Mouse (Mus musculus): ENCODE measurements at regions not wholly inside any gene's neighbourhood (a gene's known extent, or its start where the extent isn't known, plus 50 kb on each side); places are given as distances from the start of the nearest gene placed in this dataset.

GRCm38 (mm10) chr5:106089332-106089731 lies 213.0 kb downstream of the Zfp326 start:
- H3K4me1 ChIP-seq: no peaks in the 10 kb centered on the region
- H3K36me3 ChIP-seq: no peaks in the 10 kb centered on the region
- H3K27me3 ChIP-seq: no peaks in the 10 kb centered on the region
- 75% methylated on average over 7 of the region's 7 CpGs for WGBS
- H3K27ac ChIP-seq: no peak overlapping the region
- no peak overlapping the region for H3K4me3 ChIP-seq
- H3K9me3 ChIP-seq: no peaks in the 10 kb centered on the region
- no peak overlapping the region for H3K4me2 ChIP-seq
- ATAC-seq (ENCODE audit: borderline replicate concordance, extremely low read depth, low FRiP score, low TSS enrichment): no peak
- H3K9ac ChIP-seq: no peak overlapping the region

- Histone ChIP-seq H3K9me3 (no peaks in the 10 kb centered on the region), H3K4me2 (no peak overlapping the region), H3K27ac (no peak overlapping the region), H3K9ac (no peak overlapping the region), H3K4me1 (no peaks in the 10 kb centered on the region), H3K36me3 (no peaks in the 10 kb centered on the region), H3K4me3 (no peak overlapping the region), H3K27me3 (no peaks in the 10 kb centered on the region)
- WGBS: 85% methylated on average over 5 of the region's 5 CpGs
- ATAC-seq (ENCODE audit: borderline replicate concordance, extremely low read depth, low FRiP score, low TSS enrichment): no peak
Observed at GRCm38 (mm10) chr5:106088478-106089185, 212.3 kb downstream of the Zfp326 start.

DNA sequence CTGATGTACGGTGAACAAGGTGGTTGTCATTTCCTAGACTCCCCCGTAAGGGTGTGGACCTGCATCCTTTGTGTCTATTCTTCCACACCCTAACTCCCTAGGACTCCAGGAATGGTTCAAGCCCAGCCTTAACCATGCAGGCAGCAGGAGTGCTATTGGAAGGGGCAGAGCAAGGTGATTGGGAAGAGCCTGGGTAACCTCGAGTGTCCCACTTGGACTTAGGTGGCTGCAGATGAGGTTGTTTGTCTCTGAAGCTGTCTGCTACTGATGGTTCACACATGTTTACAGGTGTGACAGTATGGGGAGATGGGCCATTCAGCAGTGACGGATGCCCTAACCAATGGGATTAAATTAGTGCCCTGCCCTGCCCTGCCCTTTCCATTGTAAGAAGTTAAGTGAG lies 207.4 kb downstream of the Zfp326 start:
- Histone ChIP-seq H3K27me3 (no peaks in the 10 kb centered on the region), H3K36me3 (no peaks in the 10 kb centered on the region), H3K4me2 (no peak overlapping the region), H3K4me1 (no peaks in the 10 kb centered on the region), H3K9me3 (no peaks in the 10 kb centered on the region), H3K4me3 (no peak overlapping the region), H3K27ac (no peak overlapping the region), H3K9ac (no peak overlapping the region)
- 74% methylated on average over 4 of the region's 4 CpGs for WGBS
- ATAC-seq (ENCODE audit: borderline replicate concordance, extremely low read depth, low FRiP score, low TSS enrichment): no peak

GRCm38 (mm10) chr5:106082891-106083290 lies 206.5 kb downstream of the Zfp326 start:
- no peak overlapping the region for H3K4me2 ChIP-seq
- H3K36me3 ChIP-seq: no peaks in the 10 kb centered on the region
- H3K27me3 ChIP-seq: no peaks in the 10 kb centered on the region
- no peaks in the 10 kb centered on the region for H3K9me3 ChIP-seq
- H3K27ac ChIP-seq: no peak overlapping the region
- no peak overlapping the region for H3K4me3 ChIP-seq
- no peak overlapping the region for H3K9ac ChIP-seq
- no peaks in the 10 kb centered on the region for H3K4me1 ChIP-seq
- no peak for ATAC-seq (ENCODE audit: borderline replicate concordance, extremely low read depth, low FRiP score, low TSS enrichment)
- WGBS: 42% methylated on average over 7 of the region's 7 CpGs

DNA sequence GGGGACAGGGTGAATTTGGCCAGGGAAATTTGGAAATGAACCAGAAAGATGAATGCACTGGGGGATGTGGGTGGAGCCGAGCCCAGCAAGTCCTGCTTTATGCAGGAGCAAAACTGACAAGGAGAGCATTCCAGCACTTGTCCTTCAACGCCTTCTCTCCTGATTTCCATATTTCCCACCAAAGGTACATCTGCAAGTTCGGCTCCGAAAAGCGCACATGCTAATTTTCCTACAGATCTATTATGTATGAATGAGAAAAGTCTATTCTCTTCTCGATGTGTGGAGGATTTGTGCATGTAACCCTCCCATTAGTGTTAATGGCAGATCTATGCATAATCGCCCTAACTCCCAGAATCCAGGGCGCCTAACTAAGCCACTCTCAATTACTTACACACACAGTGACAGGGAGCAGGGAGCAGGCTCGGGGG lies 190.8 kb downstream of the Zfp326 start:
- no peak overlapping the region for H3K9ac ChIP-seq
- no peak for ATAC-seq (ENCODE audit: borderline replicate concordance, extremely low read depth, low FRiP score, low TSS enrichment)
- no peaks in the 10 kb centered on the region for H3K4me1 ChIP-seq
- H3K27me3 ChIP-seq: no peaks in the 10 kb centered on the region
- H3K9me3 ChIP-seq: 0 out of 2 replicates have a peak, but pooled peaks cover 3% of the 10 kb centered on the region
- H3K27ac ChIP-seq: no peak overlapping the region
- WGBS: 77% methylated on average over 9 of the region's 9 CpGs
- H3K4me3 ChIP-seq: no peak overlapping the region
- no peaks in the 10 kb centered on the region for H3K36me3 ChIP-seq
- H3K4me2 ChIP-seq: no peak overlapping the region

GRCm38 (mm10) chr5:106066706-106067105 lies 190.3 kb downstream of the Zfp326 start:
- Histone ChIP-seq H3K4me3 (no peak overlapping the region), H3K27me3 (no peaks in the 10 kb centered on the region), H3K27ac (no peak overlapping the region), H3K4me1 (no peaks in the 10 kb centered on the region), H3K36me3 (no peaks in the 10 kb centered on the region), H3K9me3 (0 out of 2 replicates have a peak, but pooled peaks cover 3% of the 10 kb centered on the region), H3K4me2 (no peak overlapping the region), H3K9ac (no peak overlapping the region)
- no peak for ATAC-seq (ENCODE audit: borderline replicate concordance, extremely low read depth, low FRiP score, low TSS enrichment)

- Histone ChIP-seq H3K36me3 (no peaks in the 10 kb centered on the region), H3K9ac (no peak overlapping the region), H3K27me3 (no peaks in the 10 kb centered on the region), H3K27ac (no peak overlapping the region), H3K4me2 (no peak overlapping the region), H3K4me1 (no peaks in the 10 kb centered on the region), H3K9me3 (0 out of 2 replicates have a peak, but pooled peaks cover 3% of the 10 kb centered on the region), H3K4me3 (no peak overlapping the region)
- WGBS: 79% methylated on average over 7 of the region's 7 CpGs
- ATAC-seq (ENCODE audit: borderline replicate concordance, extremely low read depth, low FRiP score, low TSS enrichment): no peak
Observed at GRCm38 (mm10) chr5:106064366-106064765, 188.0 kb downstream of the Zfp326 start.

- H3K27ac ChIP-seq: no peak overlapping the region
- no peaks in the 10 kb centered on the region for H3K36me3 ChIP-seq
- no peak for ATAC-seq (ENCODE audit: borderline replicate concordance, extremely low read depth, low FRiP score, low TSS enrichment)
- 92% methylated on average over 6 of the region's 6 CpGs for WGBS
- H3K4me2 ChIP-seq: no peak overlapping the region
- no peak overlapping the region for H3K9ac ChIP-seq
- H3K4me3 ChIP-seq: no peak overlapping the region
- H3K9me3 ChIP-seq: 0 out of 2 replicates have a peak, but pooled peaks cover 3% of the 10 kb centered on the region
- no peaks in the 10 kb centered on the region for H3K4me1 ChIP-seq
- no peaks in the 10 kb centered on the region for H3K27me3 ChIP-seq
Observed at GRCm38 (mm10) chr5:106062926-106063325, 186.6 kb downstream of the Zfp326 start.

- Histone ChIP-seq H3K4me1 (no peaks in the 10 kb centered on the region), H3K4me2 (no peak overlapping the region), H3K27ac (no peak overlapping the region), H3K27me3 (no peaks in the 10 kb centered on the region; the same call in 1 of the 2 replicates), H3K4me3 (no peak overlapping the region), H3K36me3 (no peaks in the 10 kb centered on the region), H3K9me3 (no peaks in the 10 kb centered on the region), H3K9ac (no peak overlapping the region)
- no peak for ATAC-seq (ENCODE audit: borderline replicate concordance, extremely low read depth, low FRiP score, low TSS enrichment)
- WGBS: 9% methylated on average over 9 of the region's 9 CpGs
Observed at GRCm38 (mm10) chr5:106056631-106057030, 180.3 kb downstream of the Zfp326 start.

DNA sequence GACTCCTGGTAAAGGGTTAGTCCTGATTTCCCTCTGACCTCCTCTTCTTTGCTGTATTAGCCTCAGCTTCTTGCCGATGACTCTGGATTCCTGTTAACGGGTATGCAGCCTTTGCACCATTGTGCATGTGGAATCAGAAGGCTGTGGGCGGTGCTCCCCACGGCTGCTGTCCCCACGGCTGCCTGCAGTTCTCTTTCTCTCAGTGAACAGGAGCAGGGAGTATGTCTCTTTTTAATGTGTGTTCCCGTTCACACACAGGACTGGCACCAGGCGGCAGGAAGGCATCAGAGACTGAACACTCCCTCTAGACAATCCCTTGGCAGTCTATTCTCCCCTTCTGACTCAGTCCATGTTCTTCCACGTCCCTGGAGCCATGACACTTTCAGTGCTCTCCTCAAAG lies 178.9 kb downstream of the Zfp326 start:
- Histone ChIP-seq H3K4me1 (no peaks in the 10 kb centered on the region), H3K27ac (no peak overlapping the region), H3K9ac (no peak overlapping the region), H3K4me2 (no peak overlapping the region), H3K4me3 (no peak overlapping the region), H3K27me3 (no peaks in the 10 kb centered on the region; the same call in 1 of the 2 replicates), H3K9me3 (no peaks in the 10 kb centered on the region), H3K36me3 (no peaks in the 10 kb centered on the region)
- 35% methylated on average over 8 of the region's 8 CpGs for WGBS
- no peak for ATAC-seq (ENCODE audit: borderline replicate concordance, extremely low read depth, low FRiP score, low TSS enrichment)

- no peak for ATAC-seq (ENCODE audit: borderline replicate concordance, extremely low read depth, low FRiP score, low TSS enrichment)
- WGBS: 82% methylated on average over 8 of the region's 8 CpGs
Observed at GRCm38 (mm10) chr5:106051026-106051425, 174.7 kb downstream of the Zfp326 start.

DNA sequence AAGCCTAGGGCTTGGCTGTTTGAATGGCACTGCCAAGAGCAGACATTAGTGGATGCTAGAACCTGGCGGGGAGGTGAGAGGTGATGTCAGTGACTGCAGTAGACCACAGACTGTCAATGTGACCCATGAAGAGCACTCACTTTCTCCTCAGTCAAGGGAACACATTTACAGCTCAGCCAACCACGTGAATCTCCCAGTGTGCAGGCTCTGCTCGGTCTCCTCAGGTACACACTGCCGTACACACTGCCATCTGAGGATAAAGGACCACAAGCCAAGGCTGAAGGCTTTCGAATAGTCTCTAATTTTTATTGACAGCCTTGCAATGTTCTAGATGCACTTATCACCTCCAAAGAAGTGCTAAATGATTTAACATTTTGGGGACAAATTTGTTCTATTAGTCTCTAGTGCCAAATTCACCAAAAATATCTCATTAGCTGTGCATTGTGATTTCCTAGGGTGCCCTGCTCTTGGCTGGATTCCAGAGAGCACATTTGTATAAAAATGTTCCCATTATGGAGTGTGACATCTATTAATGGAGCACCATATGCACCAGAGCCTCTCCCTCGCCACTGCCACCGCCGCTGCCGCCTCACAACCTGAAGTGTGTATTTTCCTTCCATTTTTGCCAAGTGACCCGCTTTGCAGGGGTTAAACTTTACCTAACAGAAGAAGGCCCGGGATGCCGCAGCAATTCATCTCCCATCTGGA lies 168.7 kb downstream of the Zfp326 start:
- Histone ChIP-seq H3K27me3 (no peaks in the 10 kb centered on the region), H3K27ac (no peak overlapping the region), H3K4me2 (no peak overlapping the region), H3K4me3 (no peak overlapping the region), H3K9ac (no peak overlapping the region), H3K9me3 (no peaks in the 10 kb centered on the region), H3K4me1 (no peaks in the 10 kb centered on the region), H3K36me3 (no peaks in the 10 kb centered on the region)
- ATAC-seq (ENCODE audit: borderline replicate concordance, extremely low read depth, low FRiP score, low TSS enrichment): no peak
- WGBS: 72% methylated on average over 12 of the region's 12 CpGs

More at GRCm38 (mm10) chr5:106051026-106051425, 174.7 kb downstream of the Zfp326 start:
- no peaks in the 10 kb centered on the region for H3K4me1 ChIP-seq
- H3K9ac ChIP-seq: no peak overlapping the region
- no peaks in the 10 kb centered on the region for H3K9me3 ChIP-seq
- H3K27me3 ChIP-seq: no peaks in the 10 kb centered on the region; the same call in 1 of the 2 replicates
- H3K4me3 ChIP-seq: no peak overlapping the region
- no peaks in the 10 kb centered on the region for H3K36me3 ChIP-seq
- no peak overlapping the region for H3K4me2 ChIP-seq
- no peak overlapping the region for H3K27ac ChIP-seq
